Mouse (Mus musculus): ENCODE data around the gene 1700021F05Rik. TPM values are rescaled to one million over a fixed set of nuclear protein-coding genes. Genes with fewer than 3 reads are reported as not detected.

The 1700021F05Rik gene
- total and polyA plus RNA-seq, 2 experiments from 2014 or later = 33.7 to 81.3 TPM

- 34% methylated on average over 2 of the region's 2 CpGs for WGBS
- H3K4me2 ChIP-seq (ENCODE audit: low read depth) = no peak overlapping the region
Observed at GRCm38 (mm10) chr10:43560765-43561164, 20.0 kb upstream of the 1700021F05Rik start.

GRCm38 (mm10) chr10:43559313-43559712, 18.5 kb upstream of the 1700021F05Rik start:
- no peak overlapping the region for H3K4me3 ChIP-seq (ENCODE audit: low read depth, low read length)
- DNase-seq = peak; percentile 32
- H3K27me3 ChIP-seq (ENCODE audit: insufficient read depth, low read length) = no peaks in the 10 kb centered on the region
- H3K27ac ChIP-seq (ENCODE audit: low read depth, low read length) = 0 out of 2 replicates have a peak overlapping the region, but pooled peaks have one; percentile 2
- no peak for TF ChIP-seq CTCF (IDR thresholded peaks at IDR 0.05; ENCODE audit: low read depth)
- ATAC-seq = peak; percentile 85
- no peak overlapping the region for H3K4me2 ChIP-seq (ENCODE audit: low read depth)
- H3K4me1 ChIP-seq (ENCODE audit: insufficient read depth) = no peaks in the 10 kb centered on the region
- H3K9me3 ChIP-seq (ENCODE audit: low read length) = no peaks in the 10 kb centered on the region
- no peak overlapping the region for H3K9ac ChIP-seq
- no peaks in the 10 kb centered on the region for H3K36me3 ChIP-seq (ENCODE audit: insufficient read depth)
- WGBS = 57% methylated on average over 11 of the region's 11 CpGs

More at GRCm38 (mm10) chr10:43560765-43561164, 20.0 kb upstream of the 1700021F05Rik start:
- Histone ChIP-seq H3K4me1 (ENCODE audit: insufficient read depth) (no peaks in the 10 kb centered on the region), H3K4me3 (ENCODE audit: low read depth, low read length) (no peak overlapping the region), H3K36me3 (ENCODE audit: insufficient read depth) (no peaks in the 10 kb centered on the region), H3K27ac (ENCODE audit: low read depth, low read length) (no peak overlapping the region), H3K9ac (no peak overlapping the region), H3K27me3 (ENCODE audit: insufficient read depth, low read length) (no peaks in the 10 kb centered on the region), H3K9me3 (ENCODE audit: low read length) (no peaks in the 10 kb centered on the region)
- ATAC-seq (no peak), DNase-seq (no peak)
- TF ChIP-seq CTCF (IDR thresholded peaks at IDR 0.05; ENCODE audit: low read depth) = no peak

GRCm38 (mm10) chr10:43557630-43558165, 16.9 kb upstream of the 1700021F05Rik start:
- H3K9ac ChIP-seq = no peak overlapping the region
- ATAC-seq (no peak), DNase-seq (no peak)
- TF ChIP-seq CTCF (IDR thresholded peaks at IDR 0.05; ENCODE audit: low read depth) = no peak
- no peaks in the 10 kb centered on the region for H3K36me3 ChIP-seq (ENCODE audit: insufficient read depth)
- H3K4me3 ChIP-seq (ENCODE audit: low read depth, low read length) = no peak overlapping the region
- WGBS = 89% methylated on average over 5 of the region's 5 CpGs
- no peak overlapping the region for H3K27ac ChIP-seq (ENCODE audit: low read depth, low read length)
- no peak overlapping the region for H3K4me2 ChIP-seq (ENCODE audit: low read depth)
- H3K9me3 ChIP-seq (ENCODE audit: low read length) = no peaks in the 10 kb centered on the region
- H3K27me3 ChIP-seq (ENCODE audit: insufficient read depth, low read length) = no peaks in the 10 kb centered on the region
- H3K4me1 ChIP-seq (ENCODE audit: insufficient read depth) = no peaks in the 10 kb centered on the region

- ATAC-seq = no peak
- H3K27ac ChIP-seq (ENCODE audit: low read depth, low read length) = no peak overlapping the region
- no peak for DNase-seq
- H3K27me3 ChIP-seq (ENCODE audit: insufficient read depth, low read length) = no peaks in the 10 kb centered on the region
- TF ChIP-seq CTCF (IDR thresholded peaks at IDR 0.05; ENCODE audit: low read depth) = no peak
- no peak overlapping the region for H3K4me2 ChIP-seq (ENCODE audit: low read depth)
- H3K9me3 ChIP-seq (ENCODE audit: low read length) = no peaks in the 10 kb centered on the region
- H3K4me1 ChIP-seq (ENCODE audit: insufficient read depth) = no peaks in the 10 kb centered on the region
- no peak overlapping the region for H3K9ac ChIP-seq
- no peak overlapping the region for H3K4me3 ChIP-seq (ENCODE audit: low read depth, low read length)
- WGBS = 31% methylated on average over 3 of the region's 3 CpGs
- H3K36me3 ChIP-seq (ENCODE audit: insufficient read depth) = no peaks in the 10 kb centered on the region
Observed at GRCm38 (mm10) chr10:43551388-43551787, 10.6 kb upstream of the 1700021F05Rik start.

GRCm38 (mm10) chr10:43550923-43551322, 10.1 kb upstream of the 1700021F05Rik start:
- Histone ChIP-seq H3K36me3 (ENCODE audit: insufficient read depth) (no peaks in the 10 kb centered on the region), H3K27ac (ENCODE audit: low read depth, low read length) (no peak overlapping the region), H3K9ac (no peak overlapping the region), H3K4me2 (ENCODE audit: low read depth) (no peak overlapping the region), H3K4me3 (ENCODE audit: low read depth, low read length) (no peak overlapping the region), H3K4me1 (ENCODE audit: insufficient read depth) (no peaks in the 10 kb centered on the region), H3K27me3 (ENCODE audit: insufficient read depth, low read length) (no peaks in the 10 kb centered on the region), H3K9me3 (ENCODE audit: low read length) (no peaks in the 10 kb centered on the region)
- no peak for DNase-seq
- WGBS = 37% methylated on average over 3 of the region's 3 CpGs
- TF ChIP-seq CTCF (IDR thresholded peaks at IDR 0.05; ENCODE audit: low read depth) = no peak
- no peak for ATAC-seq

GRCm38 (mm10) chr10:43549411-43549810, 8.6 kb upstream of the 1700021F05Rik start:
- WGBS = 64% methylated on average over 5 of the region's 5 CpGs
- no peak for DNase-seq

GRCm38 (mm10) chr10:43541153-43541544, 355 bp upstream of the 1700021F05Rik start:
- no peak for TF ChIP-seq CTCF (IDR thresholded peaks at IDR 0.05; ENCODE audit: low read depth)
- H3K4me1 ChIP-seq (ENCODE audit: insufficient read depth) = peaks cover 12% of the 10 kb centered on the region
- 44% methylated on average over 7 of the region's 8 CpGs for WGBS
- H3K36me3 ChIP-seq (ENCODE audit: insufficient read depth) = peaks cover 3% of the 10 kb centered on the region; the same call in 1 of the 2 replicates
- H3K9me3 ChIP-seq (ENCODE audit: low read length) = no peaks in the 10 kb centered on the region
- DNase-seq (no peak), ATAC-seq (no peak)
- H3K27ac ChIP-seq (ENCODE audit: low read depth, low read length) = no peak overlapping the region
- peak overlapping the region; percentile 86 for H3K4me3 ChIP-seq (ENCODE audit: low read depth, low read length)
- peak overlapping the region; percentile 58 for H3K4me2 ChIP-seq (ENCODE audit: low read depth)
- H3K27me3 ChIP-seq (ENCODE audit: insufficient read depth, low read length) = no peaks in the 10 kb centered on the region
- H3K9ac ChIP-seq = no peak overlapping the region

More at GRCm38 (mm10) chr10:43549411-43549810, 8.6 kb upstream of the 1700021F05Rik start:
- Histone ChIP-seq H3K4me2 (ENCODE audit: low read depth) (no peak overlapping the region), H3K9ac (no peak overlapping the region), H3K4me3 (ENCODE audit: low read depth, low read length) (no peak overlapping the region), H3K9me3 (ENCODE audit: low read length) (no peaks in the 10 kb centered on the region), H3K27ac (ENCODE audit: low read depth, low read length) (no peak overlapping the region), H3K36me3 (ENCODE audit: insufficient read depth) (no peaks in the 10 kb centered on the region), H3K27me3 (ENCODE audit: insufficient read depth, low read length) (no peaks in the 10 kb centered on the region), H3K4me1 (ENCODE audit: insufficient read depth) (no peaks in the 10 kb centered on the region)
- no peak for ATAC-seq
- peak; percentile 28; the same call in 1 of the 2 replicates for TF ChIP-seq CTCF (IDR thresholded peaks at IDR 0.05; ENCODE audit: low read depth)

All from forebrain, postnatal 0 days (tissue).